Mouse (Mus musculus) left cerebral cortex, postnatal 25 days (tissue): Measurements from ENCODE around the gene Gdpd5. TPM values are rescaled to one million over a fixed set of nuclear protein-coding genes. Genes with fewer than 3 reads are reported as not detected.
"Not testable (repeated sequence)": the region's sequence is repeated elsewhere in the genome, so short reads cannot be mapped to it uniquely, and the experiment has no call there.

Experiments used
- DNase-seq, 2 experiments: peaks; one replicate each; pipeline ENCODE4 v3.0.0; 2022; ENCODE audit warnings: low spot score in 2 of 2, mixed read lengths in 1 of 2
- intact Hi-C: fragments of 180-260 bp; cut with DNase I; formaldehyde crosslinking; loops from one replicate; pipeline ENCODE4 v1.15.1; 2025
- total RNA-seq, 2 experiments: library from RNA; stranded (reverse); gene quantifications; 2 replicates each; pipeline ENCODE4 v1.2.3; 2021

Gdpd5 gene
- total RNA-seq, 2 experiments from 2014 or later: 40.0 to 46.2 TPM

DNA sequence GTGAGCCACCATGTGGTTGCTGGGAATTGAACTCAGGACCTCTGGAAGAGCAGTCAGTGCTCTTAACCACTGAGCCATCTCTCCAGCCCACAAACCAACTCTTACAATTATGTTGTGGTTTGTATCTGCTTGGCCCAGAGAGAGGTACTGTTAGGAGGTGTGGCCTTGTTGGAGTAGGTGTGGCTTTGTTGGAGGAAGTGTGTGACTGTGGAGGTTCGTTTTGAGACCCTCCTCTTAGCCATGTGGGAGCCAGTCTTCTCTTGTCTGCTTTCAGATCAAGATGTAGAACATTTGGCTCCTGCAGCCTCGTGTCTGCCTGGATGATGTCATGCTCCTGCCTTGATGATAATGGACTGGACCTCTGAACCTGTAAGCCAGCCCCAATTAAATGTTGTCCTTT, 127.0 kb downstream of the Gdpd5 start:
- intact Hi-C loops: not testable (repeated sequence)

DNA sequence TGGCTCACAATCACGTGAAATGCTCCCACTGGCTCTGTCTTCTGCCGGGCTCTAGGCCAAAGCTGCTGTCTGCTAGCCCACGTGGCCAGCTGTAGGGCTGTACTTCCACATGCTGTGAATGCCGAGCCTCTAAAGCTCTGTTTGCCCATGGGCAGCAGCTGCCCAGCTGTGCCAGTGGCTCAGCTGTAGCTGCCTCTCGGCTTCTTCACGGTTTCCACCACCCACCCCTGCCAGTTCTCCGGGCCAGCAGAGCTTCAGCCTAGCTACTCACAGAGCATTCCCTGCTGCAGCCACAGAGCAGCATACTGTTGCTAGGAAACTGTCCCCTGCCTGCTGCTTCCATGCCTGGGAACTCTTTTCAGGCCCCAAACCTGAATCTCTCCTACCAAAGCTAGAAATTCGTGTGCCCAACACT, 128.9 kb downstream of the Gdpd5 start:
- intact Hi-C loops: no loop called here

More for the DNA sequence above, 127.0 kb downstream of the Gdpd5 start:
- not testable (repeated sequence) for DNase-seq

More for the DNA sequence above, 128.9 kb downstream of the Gdpd5 start:
- DNase-seq: peak; percentile 65 to 78

Other genes with a start within 250 kb of the Gdpd5 start
- gene Uvrag, start 240.3 kb upstream of the Gdpd5 start, total RNA-seq: 10 to 100 TPM; 50.9 to 56.3 TPM
- gene Dgat2, start 198.7 kb upstream of the Gdpd5 start, total RNA-seq: 10 to 100 TPM; 67.5 to 72.6 TPM
- not detected for gene Mogat2, start 142.8 kb upstream of the Gdpd5 start, total RNA-seq
- 100 to 1,000 TPM; 135 to 137 TPM for gene Map6, start 114.0 kb upstream of the Gdpd5 start, total RNA-seq
- gene Serpinh1, start 28.2 kb upstream of the Gdpd5 start, total RNA-seq: 10 to 100 TPM; 34.9 TPM
- 1 to 10 TPM; 2.8 to 3.3 TPM for gene Klhl35, start 84.6 kb downstream of the Gdpd5 start, total RNA-seq
- 100 to 1,000 TPM; 230 to 233 TPM for gene Rps3, start 102.3 kb downstream of the Gdpd5 start, total RNA-seq
- 100 to 1,000 TPM; 180 to 181 TPM for gene Arrb1, start 154.1 kb downstream of the Gdpd5 start, total RNA-seq
- gene Tpbgl, start 245.7 kb downstream of the Gdpd5 start, total RNA-seq: 1 to 10 TPM; 3.7 to 5.2 TPM